Mouse (Mus musculus) midbrain, embryonic 10.5 days (tissue): ENCODE measurements around the gene Olfr224. TPM values are rescaled to one million over a fixed set of nuclear protein-coding genes. Genes with fewer than 3 reads are reported as not detected.
A peak's percentile ranks its signal among the peaks of the same experiment; 100 is the strongest.
"Not testable (repeated sequence)": the region's sequence is repeated elsewhere in the genome, so short reads cannot be mapped to it uniquely, and the experiment has no call there.

Experiments
- DNase-seq: peaks from one replicate; pipeline ENCODE4 v3.0.0-alpha.2; 2017; ENCODE audit warnings: low spot score
- H3K27ac ChIP-seq: fragments of 300-500 bp; sonication (generic); replicated peaks from 2 replicates; pipeline ENCODE4 v1.5.1; 2016; ENCODE audit warnings: mild to moderate bottlenecking
- H3K27me3 ChIP-seq: fragments of 300-500 bp; sonication (generic); 2 replicates; pipeline ENCODE4 v1.6.1; 2016; ENCODE audit warnings: low read depth, mild to moderate bottlenecking; ENCODE audit not compliant: poor library complexity, severe bottlenecking
- H3K36me3 ChIP-seq: fragments of 300-500 bp; sonication (generic); 2 replicates; pipeline ENCODE4 v1.6.1; 2016; ENCODE audit warnings: mild to moderate bottlenecking, moderate library complexity
- H3K4me1 ChIP-seq: fragments of 300-500 bp; sonication (generic); 2 replicates; pipeline ENCODE4 v1.6.1; 2016
- H3K4me3 ChIP-seq: fragments of 300-500 bp; sonication (generic); 2 replicates; pipeline ENCODE4 v1.5.1; 2016; ENCODE audit warnings: mild to moderate bottlenecking, moderate library complexity
- H3K9me3 ChIP-seq: fragments of 300-500 bp; sonication (generic); replicated peaks from 2 replicates; pipeline ENCODE4 v1.6.1; 2016; ENCODE audit warnings: mild to moderate bottlenecking
- WGBS: fragments of 180-500 bp; shearing (Covaris S2); methylation state at CpG from one replicate; pipeline ENCODE4 v1.1.7; 2016; 5-methylcytosine and 5-hydroxymethylcytosine counted together
- polyA plus RNA-seq: library from polyadenylated mRNA; unstranded; fragments of >200 nt; fragmentation: Nextera tagmentation; extraction: Ambion mirVana; gene quantifications from 2 replicates; pipeline ENCODE4 v1.2.1, GENCODE M21; 2016

Gene Olfr224
- polyA plus RNA-seq, 1 experiment from 2014 or later, result not detected

- no peak within 1 kb of the TSS for H3K27ac ChIP-seq
- H3K9me3 ChIP-seq, result 0 out of 2 replicates have a peak, but pooled peaks cover 4% of the 10 kb centered on the region
- no peaks in the 10 kb centered on the region for H3K27me3 ChIP-seq
- no peak for DNase-seq
- H3K36me3 ChIP-seq, result no peaks in the 10 kb centered on the region
- no peaks in the 10 kb centered on the region for H3K4me1 ChIP-seq
- H3K4me3 ChIP-seq, result no peak within 1 kb of the TSS
- WGBS, result 88% methylated on average over 6 of the region's 6 CpGs
Measured at GRCm38 (mm10) chr11:58594814-58595213, 24.5 kb upstream of the Olfr224 start, which contains the start of gene Olfr324. Gene Olfr324, plus strand, starts transcription at chr11:58595114.

GRCm38 (mm10) chr11:58588620-58589250, 18.4 kb upstream of the Olfr224 start:
- Histone ChIP-seq H3K27me3 (no peaks in the 10 kb centered on the region), H3K27ac (no peak overlapping the region), H3K4me1 (no peaks in the 10 kb centered on the region), H3K4me3 (no peak overlapping the region), H3K36me3 (no peaks in the 10 kb centered on the region), H3K9me3 (0 out of 2 replicates have a peak, but pooled peaks cover 4% of the 10 kb centered on the region)
- 67% methylated on average over 3 of the region's 3 CpGs for WGBS
- DNase-seq, result no peak

GRCm38 (mm10) chr11:58587898-58588348, 17.6 kb upstream of the Olfr224 start:
- H3K4me3 ChIP-seq, result no peak overlapping the region
- WGBS, result 76% methylated on average over 7 of the region's 7 CpGs
- no peaks in the 10 kb centered on the region for H3K36me3 ChIP-seq
- no peaks in the 10 kb centered on the region for H3K4me1 ChIP-seq
- peak; percentile 31 for DNase-seq
- peak overlapping the region; percentile 52; the same call in 1 of the 2 replicates for H3K27ac ChIP-seq
- H3K27me3 ChIP-seq, result no peaks in the 10 kb centered on the region
- 0 out of 2 replicates have a peak, but pooled peaks cover 4% of the 10 kb centered on the region for H3K9me3 ChIP-seq

GRCm38 (mm10) chr11:58578636-58579035, 8.3 kb upstream of the Olfr224 start:
- WGBS, result 85% methylated on average over 8 of the region's 8 CpGs

GRCm38 (mm10) chr11:58577430-58577829, 7.1 kb upstream of the Olfr224 start, which contains the start of gene Olfr325:
Gene Olfr325, plus strand, starts transcription at chr11:58577730.
- Histone ChIP-seq H3K9me3 (no peaks in the 10 kb centered on the region), H3K4me3 (no peak within 1 kb of the TSS), H3K4me1 (no peaks in the 10 kb centered on the region), H3K36me3 (no peaks in the 10 kb centered on the region), H3K27me3 (no peaks in the 10 kb centered on the region), H3K27ac (no peak within 1 kb of the TSS)
- 88% methylated on average over 1 of the region's 1 CpGs for WGBS
- DNase-seq, result no peak

More at GRCm38 (mm10) chr11:58578636-58579035, 8.3 kb upstream of the Olfr224 start:
- H3K27ac ChIP-seq, result no peak overlapping the region
- no peaks in the 10 kb centered on the region for H3K9me3 ChIP-seq
- H3K4me1 ChIP-seq, result no peaks in the 10 kb centered on the region
- H3K36me3 ChIP-seq, result no peaks in the 10 kb centered on the region
- no peak for DNase-seq
- H3K4me3 ChIP-seq, result no peak overlapping the region
- H3K27me3 ChIP-seq, result no peaks in the 10 kb centered on the region

- Histone ChIP-seq H3K9me3 (no peaks in the 10 kb centered on the region), H3K4me1 (no peaks in the 10 kb centered on the region), H3K27ac (no peak within 1 kb of the TSS), H3K4me3 (no peak within 1 kb of the TSS), H3K36me3 (no peaks in the 10 kb centered on the region), H3K27me3 (no peaks in the 10 kb centered on the region)
- 82% methylated on average over 1 of the region's 1 CpGs for WGBS
- DNase-seq, result no peak
Measured at GRCm38 (mm10) chr11:58555536-58555935, 14.8 kb downstream of the Olfr224 start, which contains the start of gene Olfr328. Gene Olfr328, minus strand, starts transcription at chr11:58555636.

GRCm38 (mm10) chr11:58546322-58546721, 24.0 kb downstream of the Olfr224 start, which contains the start of gene Olfr329-ps:
Gene Olfr329-ps, minus strand, starts transcription at chr11:58546422.
- WGBS, result 85% methylated on average over 5 of the region's 5 CpGs
- no peak for DNase-seq
- Histone ChIP-seq H3K36me3 (no peaks in the 10 kb centered on the region), H3K9me3 (no peaks in the 10 kb centered on the region), H3K4me1 (no peaks in the 10 kb centered on the region), H3K4me3 (no peak within 1 kb of the TSS), H3K27me3 (no peaks in the 10 kb centered on the region), H3K27ac (no peak within 1 kb of the TSS)

- H3K4me3 ChIP-seq, H3K9me3 ChIP-seq, H3K4me1 ChIP-seq, H3K36me3 ChIP-seq, DNase-seq, H3K27me3 ChIP-seq, H3K27ac ChIP-seq: not testable (repeated sequence)
Measured at GRCm38 (mm10) chr11:58534736-58535135, 35.6 kb downstream of the Olfr224 start, which contains the start of gene Olfr330. Gene Olfr330, minus strand, starts transcription at chr11:58534836.

GRCm38 (mm10) chr11:58519756-58520155, 50.6 kb downstream of the Olfr224 start:
- not testable (repeated sequence) for H3K4me3 ChIP-seq, H3K27me3 ChIP-seq, H3K36me3 ChIP-seq, H3K4me1 ChIP-seq, H3K27ac ChIP-seq, H3K9me3 ChIP-seq, DNase-seq
- 92% methylated on average over 8 of the region's 9 CpGs for WGBS

GRCm38 (mm10) chr11:58518916-58519315, 51.4 kb downstream of the Olfr224 start:
- not testable (repeated sequence) for H3K4me3 ChIP-seq, H3K36me3 ChIP-seq, H3K4me1 ChIP-seq, H3K9me3 ChIP-seq, DNase-seq, H3K27me3 ChIP-seq, H3K27ac ChIP-seq
- WGBS, result 96% methylated on average over 18 of the region's 18 CpGs

Other genes starting within 250 kb of the Olfr224 start
- 25.1 and 29.2 TPM in 2 replicates for gene Zfp672, start 240.2 kb downstream of the Olfr224 start, polyA plus RNA-seq
- gene Sh3bp5l, start 239.8 kb downstream of the Olfr224 start, polyA plus RNA-seq, result 46.3 and 53.4 TPM in 2 replicates
- gene Lypd8, start 191.5 kb downstream of the Olfr224 start, polyA plus RNA-seq, result not detected in 2 replicates
- gene 1810065E05Rik, start 149.4 kb downstream of the Olfr224 start, polyA plus RNA-seq, result not detected in 2 replicates
- not detected in 2 replicates for gene Gm12253, start 138.0 kb downstream of the Olfr224 start, polyA plus RNA-seq
- not detected in 2 replicates for gene Lypd9, start 117.6 kb downstream of the Olfr224 start, polyA plus RNA-seq
- not detected in 2 replicates for gene Olfr30, start 108.3 kb downstream of the Olfr224 start, polyA plus RNA-seq
- not detected in 2 replicates for gene Olfr332, start 78.0 kb downstream of the Olfr224 start, polyA plus RNA-seq
- gene Olfr331, start 68.0 kb downstream of the Olfr224 start, polyA plus RNA-seq, result not detected in 2 replicates
- not detected in 2 replicates for gene Olfr330, start 35.7 kb downstream of the Olfr224 start, polyA plus RNA-seq
- gene Olfr329-ps, start 24.1 kb downstream of the Olfr224 start, polyA plus RNA-seq, result not detected in 2 replicates
- gene Olfr328, start 14.9 kb downstream of the Olfr224 start, polyA plus RNA-seq, result 0.06 TPM in 1 of 2 replicates, not detected in the other
- gene Olfr325, start 7.2 kb upstream of the Olfr224 start, polyA plus RNA-seq, result not detected in 2 replicates
- gene Olfr324, start 24.6 kb upstream of the Olfr224 start, polyA plus RNA-seq, result not detected in 2 replicates
- not detected in 2 replicates for gene 2210407C18Rik, start 45.5 kb upstream of the Olfr224 start, polyA plus RNA-seq
- gene Olfr323, start 59.9 kb upstream of the Olfr224 start, polyA plus RNA-seq, result not detected in 2 replicates
- gene Trim58, start 69.9 kb upstream of the Olfr224 start, polyA plus RNA-seq, result 0.46 and 0.53 TPM in 2 replicates
- not detected in 2 replicates for gene Olfr322, start 88.2 kb upstream of the Olfr224 start, polyA plus RNA-seq
- not detected in 2 replicates for gene Olfr320, start 110.5 kb upstream of the Olfr224 start, polyA plus RNA-seq
- gene Olfr319, start 128.6 kb upstream of the Olfr224 start, polyA plus RNA-seq, result not detected in 2 replicates
- gene Olfr318, start 153.5 kb upstream of the Olfr224 start, polyA plus RNA-seq, result not detected in 2 replicates
- gene Olfr317, start 168.7 kb upstream of the Olfr224 start, polyA plus RNA-seq, result not detected in 2 replicates
- gene Olfr316, start 182.2 kb upstream of the Olfr224 start, polyA plus RNA-seq, result not detected in 2 replicates
- not detected in 2 replicates for gene Olfr315, start 202.6 kb upstream of the Olfr224 start, polyA plus RNA-seq
- not detected in 2 replicates for gene Olfr314, start 212.4 kb upstream of the Olfr224 start, polyA plus RNA-seq
- 3.8 and 6.1 TPM in 2 replicates for gene Fam183b, start 231.4 kb upstream of the Olfr224 start, polyA plus RNA-seq
- gene Olfr313, start 244.4 kb upstream of the Olfr224 start, polyA plus RNA-seq, result not detected in 2 replicates